Mouse (Mus musculus): ENCODE data around the gene Vmn1r32.

The Vmn1r32 gene

DNA sequence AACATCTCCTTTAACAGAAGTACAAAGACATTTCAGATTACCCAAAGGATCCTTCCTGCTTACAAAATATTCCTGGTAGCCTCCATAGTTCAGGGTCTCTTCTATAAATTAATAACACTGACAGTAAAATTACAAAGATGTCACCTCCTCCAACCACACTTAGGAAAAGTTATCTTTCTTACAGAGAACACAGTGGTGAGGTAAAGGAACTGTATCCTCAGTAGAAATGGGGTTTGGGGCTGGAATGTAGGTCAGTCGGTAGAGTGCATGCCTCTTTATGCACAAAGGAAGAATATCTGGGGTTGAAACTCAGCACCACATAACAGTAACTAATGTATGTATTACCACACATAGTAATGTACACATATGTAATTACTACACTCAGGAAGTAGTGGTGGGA is at the start of gene Vmn1r32:
Vmn1r32 (minus strand) TSS at position 101 of the 400 bp plus-strand sequence.
- no peak for DNase-seq

DNA sequence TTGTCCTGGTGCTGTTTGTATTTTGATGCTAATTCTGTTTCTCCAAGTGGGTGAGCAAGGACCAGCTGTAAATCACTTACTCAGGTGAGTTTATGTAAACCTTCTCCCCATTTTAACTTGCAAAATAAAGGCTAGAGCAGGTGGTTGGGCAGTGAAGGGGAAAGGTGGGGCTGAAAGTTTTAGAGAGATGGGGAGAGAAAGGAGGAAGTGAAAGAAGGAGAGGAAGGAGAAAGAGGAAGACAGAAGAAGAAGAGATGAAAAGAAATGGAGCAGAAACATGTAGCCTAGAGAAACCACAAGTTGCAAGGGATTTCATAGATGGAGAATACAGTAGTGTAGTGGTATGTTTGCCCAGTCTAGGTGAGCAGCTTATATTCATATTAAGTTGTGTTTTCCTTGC is 35.9 kb upstream of the Vmn1r32 start:
- no peak for DNase-seq

DNA sequence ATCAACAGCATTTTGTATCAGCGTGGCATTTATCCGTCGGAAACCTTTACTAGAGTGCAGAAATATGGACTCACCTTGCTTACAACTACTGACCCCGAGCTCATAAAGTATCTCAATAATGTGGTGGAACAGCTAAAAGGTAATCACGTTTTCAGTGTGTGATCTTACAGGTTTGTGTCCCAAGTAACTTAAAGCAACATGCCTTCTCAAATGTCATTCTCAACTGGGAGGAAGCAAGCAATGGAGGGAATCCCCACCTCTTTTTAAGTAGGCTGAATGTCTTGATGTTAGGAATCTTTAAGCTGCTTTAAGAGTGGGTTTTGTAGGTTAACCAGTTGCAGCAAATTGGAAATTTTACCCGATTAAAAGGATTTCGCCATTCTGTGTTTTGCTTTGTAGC is 23.9 kb downstream of the Vmn1r32 start:
- DNase-seq = no peak

DNA sequence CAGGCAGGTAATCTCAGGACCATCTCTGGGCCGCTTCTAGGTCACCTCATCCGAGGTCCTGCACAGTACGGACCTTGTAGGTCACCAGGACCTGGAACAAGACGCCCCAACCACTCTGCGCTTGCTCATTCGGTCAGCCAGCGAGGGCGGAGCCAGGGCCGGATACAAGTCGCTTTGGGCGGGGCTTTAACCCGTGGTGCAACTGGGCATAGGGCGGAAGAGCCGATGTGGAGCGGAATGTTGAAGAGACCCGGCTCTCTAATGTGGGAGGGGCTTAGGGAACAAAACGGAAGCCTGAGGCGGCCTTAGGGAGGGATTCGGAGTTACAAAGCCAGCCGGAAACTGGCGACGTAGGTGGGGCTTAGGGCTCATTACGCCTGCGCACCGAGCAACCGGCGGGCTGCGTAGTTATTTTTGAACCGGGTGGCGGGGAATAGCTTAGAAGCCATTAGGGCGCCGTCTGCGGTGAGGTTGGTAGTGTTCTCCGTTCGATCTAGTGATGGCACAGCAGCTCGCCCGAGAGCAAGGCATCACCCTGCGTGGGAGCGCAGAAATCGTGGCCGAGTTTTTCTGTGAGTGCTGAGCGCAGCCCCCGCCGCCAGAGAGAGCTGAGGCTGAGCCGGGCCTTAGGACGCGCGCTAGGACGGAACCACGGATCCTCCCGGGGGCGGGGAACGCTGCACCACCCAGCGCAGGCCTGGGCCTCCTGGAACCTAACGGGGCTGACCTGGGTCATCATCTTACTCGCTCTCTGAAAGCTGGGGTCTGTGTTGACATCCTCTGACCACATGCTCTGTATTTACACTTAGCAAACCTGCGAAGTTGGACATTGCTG is 24.7 kb downstream of the Vmn1r32 start, which contains the start of gene Mad2l1:
Mad2l1 (plus strand) TSS at position 363 of the 835 bp plus-strand sequence.
- peak; percentile 98 for DNase-seq

GRCm38 (mm10) chr6:66534366-66534941 is 25.4 kb downstream of the Vmn1r32 start:
- no peak for DNase-seq

DNA sequence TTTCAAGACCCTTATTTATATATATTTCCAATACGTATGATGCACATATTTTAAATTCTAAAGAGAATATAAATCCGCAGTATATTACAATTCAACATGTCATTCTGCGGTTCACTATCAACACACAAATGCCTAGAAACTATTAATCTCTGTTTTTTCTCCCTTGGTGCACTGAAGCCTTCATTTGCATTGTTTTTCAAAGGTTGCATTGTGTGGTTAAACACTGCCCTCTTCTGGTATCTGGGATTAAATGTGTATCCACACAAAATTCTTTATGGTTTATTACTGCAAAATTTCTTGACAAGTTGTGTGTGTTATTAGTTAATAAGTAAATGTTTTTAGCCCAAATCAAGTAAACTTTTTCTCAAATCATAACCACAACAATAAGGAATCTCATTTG is 26.7 kb downstream of the Vmn1r32 start:
- DNase-seq = no peak

DNA sequence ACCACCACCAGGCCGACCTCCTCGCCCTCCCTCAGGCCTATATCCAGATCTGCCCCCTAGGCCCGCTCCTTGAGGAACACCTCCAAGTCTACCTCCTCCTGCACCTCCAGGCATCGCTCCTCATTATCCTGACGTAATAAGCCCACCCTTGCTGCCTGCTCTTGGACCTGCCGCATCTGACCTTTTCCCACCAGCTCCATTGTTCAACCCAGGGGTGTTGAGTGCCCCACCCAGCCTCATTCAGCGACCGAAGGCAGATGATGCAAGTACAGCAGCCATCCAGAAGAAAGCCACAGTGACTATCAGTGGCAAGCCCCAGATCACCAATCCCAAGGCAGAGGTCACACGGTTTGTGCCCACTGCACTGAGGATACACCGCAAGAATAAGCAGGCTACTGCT is 31.5 kb downstream of the Vmn1r32 start:
- DNase-seq = no peak

DNA sequence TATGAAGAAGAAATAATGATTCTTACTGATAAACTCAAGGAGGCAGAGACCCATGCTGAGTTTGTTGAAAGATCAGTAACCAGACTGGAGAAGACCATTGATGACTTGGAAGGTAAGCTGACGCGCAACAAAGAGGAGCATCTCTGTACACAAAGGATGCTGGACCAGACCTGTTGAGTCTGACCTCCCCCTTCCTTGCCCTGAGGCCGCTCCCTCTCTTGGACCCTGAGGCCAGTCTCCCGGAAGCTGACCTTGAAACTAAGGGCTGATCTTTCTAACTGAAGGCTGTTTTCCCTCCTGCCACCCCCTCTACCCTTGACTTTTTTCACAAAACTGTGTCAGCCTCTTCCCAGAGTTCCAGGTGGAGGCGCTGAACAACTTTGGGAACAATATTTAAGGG is 43.5 kb downstream of the Vmn1r32 start:
- DNase-seq = no peak
